Mouse (Mus musculus) cerebellum, postnatal 36 days (tissue): Measurements from ENCODE around the gene Ap5b1.

ENCODE experiments used
- DNase-seq, 2 experiments: peaks; one replicate each; pipeline ENCODE4 v3.0.0; 2021 to 2022; ENCODE audit warnings: mixed read lengths in 2 of 2

The Ap5b1 gene

GRCm38 (mm10) chr19:5567534-5568469, at the start of gene Ap5b1:
TSS of gene Ap5b1 (plus strand) at chr19:5568025.
- peak; percentile 91 to 93 for DNase-seq

GRCm38 (mm10) chr19:5518721-5519120, 49.1 kb upstream of the Ap5b1 start:
- no peak for DNase-seq

GRCm38 (mm10) chr19:5525204-5525603, 42.6 kb upstream of the Ap5b1 start:
- DNase-seq, result no peak

- peak; percentile 98 to 99 for DNase-seq
Measured at GRCm38 (mm10) chr19:5529325-5530137, 38.3 kb upstream of the Ap5b1 start.

GRCm38 (mm10) chr19:5530138-5530524, 37.7 kb upstream of the Ap5b1 start:
- no peak for DNase-seq

- no peak for DNase-seq
Measured at GRCm38 (mm10) chr19:5532520-5532919, 35.3 kb upstream of the Ap5b1 start.

GRCm38 (mm10) chr19:5538786-5539185, 29.0 kb upstream of the Ap5b1 start:
- DNase-seq, result no peak

- DNase-seq, result no peak
Measured at GRCm38 (mm10) chr19:5543362-5543761, 24.5 kb upstream of the Ap5b1 start.

- DNase-seq, result no peak
Measured at GRCm38 (mm10) chr19:5544031-5544430, 23.8 kb upstream of the Ap5b1 start.

GRCm38 (mm10) chr19:5547471-5548056, 20.3 kb upstream of the Ap5b1 start:
- no peak for DNase-seq

GRCm38 (mm10) chr19:5553802-5554201, 14.0 kb upstream of the Ap5b1 start:
- no peak for DNase-seq

- no peak for DNase-seq
Measured at GRCm38 (mm10) chr19:5554212-5554611, 13.6 kb upstream of the Ap5b1 start.

- no peak for DNase-seq
Measured at GRCm38 (mm10) chr19:5558169-5558568, 9.7 kb upstream of the Ap5b1 start.

GRCm38 (mm10) chr19:5558770-5559169, 9.1 kb upstream of the Ap5b1 start:
- DNase-seq, result no peak

GRCm38 (mm10) chr19:5559229-5559628, 8.6 kb upstream of the Ap5b1 start:
- DNase-seq, result no peak

GRCm38 (mm10) chr19:5559631-5560456, 8.0 kb upstream of the Ap5b1 start:
- DNase-seq, result no peak

- DNase-seq, result no peak
Measured at GRCm38 (mm10) chr19:5560457-5561041, 7.3 kb upstream of the Ap5b1 start, which contains the start of gene Ovol1. TSS of gene Ovol1 (minus strand) at chr19:5560646.

GRCm38 (mm10) chr19:5561252-5561790, 6.5 kb upstream of the Ap5b1 start:
- DNase-seq, result no peak

- no peak for DNase-seq
Measured at GRCm38 (mm10) chr19:5561886-5562285, 5.9 kb upstream of the Ap5b1 start.

- no peak for DNase-seq
Measured at GRCm38 (mm10) chr19:5562776-5563175, 5.0 kb upstream of the Ap5b1 start.

GRCm38 (mm10) chr19:5566316-5566715, 1.5 kb upstream of the Ap5b1 start:
- no peak for DNase-seq

- DNase-seq, result no peak
Measured at GRCm38 (mm10) chr19:5567180-5567533, 668 bp upstream of the Ap5b1 start.
